Mouse (Mus musculus): Measurements from ENCODE around the gene Ckm. TPM values are rescaled to one million over a fixed set of nuclear protein-coding genes. Genes with fewer than 3 reads are reported as not detected.
A peak's percentile ranks its signal among the peaks of the same experiment; 100 is the strongest.

Gene Ckm
- total and polyA plus RNA-seq, 2 experiments, result 0.18 to 11.0 TPM

GRCm38 (mm10) chr7:19449165-19449564, 44.6 kb downstream of the Ckm start:
- Histone ChIP-seq H3K4me1 (ENCODE audit: control insufficient read depth, insufficient read depth, low read length) (no peaks in the 10 kb centered on the region), H3K36me3 (ENCODE audit: control insufficient read depth, insufficient read depth, low read length) (peaks cover 3% of the 10 kb centered on the region; the same call in 1 of the 2 replicates), H3K4me3 (ENCODE audit: insufficient read depth, low read depth, low read length) (no peak overlapping the region), H3K79me2 (ENCODE audit: control insufficient read depth, insufficient read depth, low read length) (peaks cover 4% of the 10 kb centered on the region; the same call in 1 of the 2 replicates), H3K9ac (ENCODE audit: low read depth, low read length) (no peak overlapping the region), H3K27ac (replicated peaks; ENCODE audit: insufficient read depth, low read depth, low read length) (no peak overlapping the region), H3K27me3 (ENCODE audit: control insufficient read depth, insufficient read depth, low read length) (no peaks in the 10 kb centered on the region)
- TF ChIP-seq POLR2A (IDR thresholded peaks at IDR 0.05; ENCODE audit: extremely low read depth, insufficient read depth, low read length) (no peak), CTCF (IDR thresholded peaks at IDR 0.05; ENCODE audit: low read depth, low read length) (no peak)
- 89% methylated on average over 12 of the region's 12 CpGs for WGBS
- no peak for DNase-seq (ENCODE audit: extremely low read depth, low read depth, low spot score)

- Histone ChIP-seq H3K36me3 (ENCODE audit: control insufficient read depth, insufficient read depth, low read length) (no peaks in the 10 kb centered on the region), H3K27me3 (ENCODE audit: control insufficient read depth, insufficient read depth, low read length) (no peaks in the 10 kb centered on the region), H3K4me1 (ENCODE audit: control insufficient read depth, insufficient read depth, low read length) (peaks cover 8% of the 10 kb centered on the region), H3K27ac (replicated peaks; ENCODE audit: insufficient read depth, low read depth, low read length) (no peak overlapping the region), H3K79me2 (ENCODE audit: control insufficient read depth, insufficient read depth, low read length) (peaks cover 37% of the 10 kb centered on the region), H3K4me3 (ENCODE audit: insufficient read depth, low read depth, low read length) (no peak overlapping the region), H3K9ac (ENCODE audit: low read depth, low read length) (no peak overlapping the region)
- no peak for DNase-seq (ENCODE audit: extremely low read depth, low read depth, low spot score)
- TF ChIP-seq CTCF (IDR thresholded peaks at IDR 0.05; ENCODE audit: low read depth, low read length), result no peak
- no peak for TF ChIP-seq POLR2A (IDR thresholded peaks at IDR 0.05; ENCODE audit: extremely low read depth, insufficient read depth, low read length)
- 91% methylated on average over 4 of the region's 4 CpGs for WGBS
These were observed 50.6 kb downstream of the Ckm start for GRCm38 (mm10) chr7:19455186-19455585.

- H3K4me1 ChIP-seq (ENCODE audit: control insufficient read depth, insufficient read depth, low read length), result peaks cover 10% of the 10 kb centered on the region
- WGBS, result 71% methylated on average over 11 of the region's 11 CpGs
- no peak for DNase-seq (ENCODE audit: extremely low read depth, low read depth, low spot score)
These were observed 51.4 kb downstream of the Ckm start for GRCm38 (mm10) chr7:19455819-19456495.

GRCm38 (mm10) chr7:19456628-19457027, 52.1 kb downstream of the Ckm start:
- H3K27me3 ChIP-seq (ENCODE audit: control insufficient read depth, insufficient read depth, low read length), result no peaks in the 10 kb centered on the region
- H3K79me2 ChIP-seq (ENCODE audit: control insufficient read depth, insufficient read depth, low read length), result peaks cover 37% of the 10 kb centered on the region
- no peak for DNase-seq (ENCODE audit: extremely low read depth, low read depth, low spot score)
- no peak overlapping the region for H3K9ac ChIP-seq (ENCODE audit: low read depth, low read length)
- H3K36me3 ChIP-seq (ENCODE audit: control insufficient read depth, insufficient read depth, low read length), result no peaks in the 10 kb centered on the region
- peaks cover 10% of the 10 kb centered on the region for H3K4me1 ChIP-seq (ENCODE audit: control insufficient read depth, insufficient read depth, low read length)
- TF ChIP-seq POLR2A (IDR thresholded peaks at IDR 0.05; ENCODE audit: extremely low read depth, insufficient read depth, low read length), result no peak
- no peak for TF ChIP-seq CTCF (IDR thresholded peaks at IDR 0.05; ENCODE audit: low read depth, low read length)
- no peak overlapping the region for H3K27ac ChIP-seq (replicated peaks; ENCODE audit: insufficient read depth, low read depth, low read length)
- no peak overlapping the region for H3K4me3 ChIP-seq (ENCODE audit: insufficient read depth, low read depth, low read length)
- 95% methylated on average over 7 of the region's 7 CpGs for WGBS

More at GRCm38 (mm10) chr7:19455819-19456495, 51.4 kb downstream of the Ckm start:
- no peaks in the 10 kb centered on the region for H3K27me3 ChIP-seq (ENCODE audit: control insufficient read depth, insufficient read depth, low read length)
- peaks cover 37% of the 10 kb centered on the region for H3K79me2 ChIP-seq (ENCODE audit: control insufficient read depth, insufficient read depth, low read length)
- no peaks in the 10 kb centered on the region for H3K36me3 ChIP-seq (ENCODE audit: control insufficient read depth, insufficient read depth, low read length)
- no peak for TF ChIP-seq CTCF (IDR thresholded peaks at IDR 0.05; ENCODE audit: low read depth, low read length)
- TF ChIP-seq POLR2A (IDR thresholded peaks at IDR 0.05; ENCODE audit: extremely low read depth, insufficient read depth, low read length), result no peak
- H3K4me3 ChIP-seq (ENCODE audit: insufficient read depth, low read depth, low read length), result no peak overlapping the region
- no peak overlapping the region for H3K9ac ChIP-seq (ENCODE audit: low read depth, low read length)
- no peak overlapping the region for H3K27ac ChIP-seq (replicated peaks; ENCODE audit: insufficient read depth, low read depth, low read length)

GRCm38 (mm10) chr7:19457414-19458071, 53.0 kb downstream of the Ckm start:
- H3K9ac ChIP-seq (ENCODE audit: low read depth, low read length), result peak overlapping the region; percentile 96
- peak overlapping the region; percentile 98 for H3K4me3 ChIP-seq (ENCODE audit: insufficient read depth, low read depth, low read length)
- TF ChIP-seq POLR2A (IDR thresholded peaks at IDR 0.05; ENCODE audit: extremely low read depth, insufficient read depth, low read length) (no peak), CTCF (IDR thresholded peaks at IDR 0.05; ENCODE audit: low read depth, low read length) (no peak)
- H3K36me3 ChIP-seq (ENCODE audit: control insufficient read depth, insufficient read depth, low read length), result no peaks in the 10 kb centered on the region
- no peaks in the 10 kb centered on the region for H3K27me3 ChIP-seq (ENCODE audit: control insufficient read depth, insufficient read depth, low read length)
- H3K4me1 ChIP-seq (ENCODE audit: control insufficient read depth, insufficient read depth, low read length), result peaks cover 10% of the 10 kb centered on the region
- DNase-seq (ENCODE audit: extremely low read depth, low read depth, low spot score), result no peak
- H3K27ac ChIP-seq (replicated peaks; ENCODE audit: insufficient read depth, low read depth, low read length), result no peak overlapping the region
- H3K79me2 ChIP-seq (ENCODE audit: control insufficient read depth, insufficient read depth, low read length), result peaks cover 37% of the 10 kb centered on the region
- WGBS, result 22% methylated on average over 14 of the region's 14 CpGs

- H3K27ac ChIP-seq (replicated peaks; ENCODE audit: insufficient read depth, low read depth, low read length), result 0 out of 2 replicates have a peak overlapping the region, but pooled peaks have one; percentile 11
These were observed 53.5 kb downstream of the Ckm start for GRCm38 (mm10) chr7:19458072-19458486.

More at GRCm38 (mm10) chr7:19458072-19458486, 53.5 kb downstream of the Ckm start:
- Histone ChIP-seq H3K4me1 (ENCODE audit: control insufficient read depth, insufficient read depth, low read length) (peaks cover 10% of the 10 kb centered on the region), H3K79me2 (ENCODE audit: control insufficient read depth, insufficient read depth, low read length) (peaks cover 37% of the 10 kb centered on the region), H3K36me3 (ENCODE audit: control insufficient read depth, insufficient read depth, low read length) (no peaks in the 10 kb centered on the region), H3K27me3 (ENCODE audit: control insufficient read depth, insufficient read depth, low read length) (no peaks in the 10 kb centered on the region), H3K4me3 (ENCODE audit: insufficient read depth, low read depth, low read length) (peak overlapping the region; percentile 98), H3K9ac (ENCODE audit: low read depth, low read length) (peak overlapping the region; percentile 96)
- under 1% methylated on average over 30 of the region's 31 CpGs for WGBS
- TF ChIP-seq POLR2A (IDR thresholded peaks at IDR 0.05; ENCODE audit: extremely low read depth, insufficient read depth, low read length) (no peak), CTCF (IDR thresholded peaks at IDR 0.05; ENCODE audit: low read depth, low read length) (no peak; the same call in 1 of the 2 replicates)
- DNase-seq (ENCODE audit: extremely low read depth, low read depth, low spot score), result no peak
